Mouse (Mus musculus) forebrain, postnatal 0 days (tissue): ENCODE data around the gene Slc7a5. TPM values are rescaled to one million over a fixed set of nuclear protein-coding genes. Genes with fewer than 3 reads are reported as not detected.

Experiments used
- ATAC-seq: fragments of 200-750 bp; cut with Nextera tagmentation; 2 replicates; pipeline ENCODE4 v1.8.0; 2017; ENCODE audit warnings: mild to moderate bottlenecking, moderate library complexity
- DNase-seq: peaks from one replicate; pipeline ENCODE4 v3.0.0-alpha.2; 2015
- H3K27ac ChIP-seq: fragments of 300-500 bp; sonication (generic); 2 replicates; pipeline ENCODE4 v1.5.1; 2014; ENCODE audit warnings: low read depth, mild to moderate bottlenecking, antibody characterized with exemption, low read length, moderate library complexity, mixed read lengths
- H3K27me3 ChIP-seq: fragments of 300-500 bp; sonication (generic); 2 replicates; pipeline ENCODE4 v1.6.1; 2014; ENCODE audit warnings: mild to moderate bottlenecking, low read length, mixed read lengths; ENCODE audit not compliant: insufficient read depth
- H3K36me3 ChIP-seq: fragments of 300-500 bp; sonication (generic); 2 replicates; pipeline ENCODE4 v1.6.1; 2014; ENCODE audit warnings: mild to moderate bottlenecking, moderate library complexity; ENCODE audit not compliant: insufficient read depth
- H3K4me1 ChIP-seq: fragments of 300-500 bp; sonication (generic); 2 replicates; pipeline ENCODE4 v1.6.1; 2014; ENCODE audit warnings: antibody characterized with exemption; ENCODE audit not compliant: insufficient read depth
- H3K4me2 ChIP-seq: fragments of 300-500 bp; sonication (generic); 2 replicates; pipeline ENCODE4 v1.6.1; 2014; ENCODE audit warnings: low read depth, mild to moderate bottlenecking, moderate library complexity
- H3K4me3 ChIP-seq: fragments of 300-500 bp; sonication (generic); 2 replicates; pipeline ENCODE4 v1.5.1; 2014; ENCODE audit warnings: low read depth, low read length, mixed read lengths
- H3K9ac ChIP-seq: fragments of 300-500 bp; sonication (generic); 2 replicates; pipeline ENCODE4 v1.6.1; 2014; ENCODE audit warnings: mild to moderate bottlenecking
- H3K9me3 ChIP-seq: fragments of 300-500 bp; sonication (generic); 2 replicates; pipeline ENCODE4 v1.6.1; 2016; ENCODE audit warnings: low read length
- CTCF ChIP-seq: sonication (generic); IDR thresholded peaks from 2 replicates; pipeline ENCODE4 v1.5.1; 2016; ENCODE audit warnings: antibody characterized with exemption, control low read depth, low read depth
- WGBS: fragments of 180-500 bp; shearing (Covaris S2); extraction: QIAGEN DNeasy Blood & Tissue Kit; methylation state at CpG from one replicate; pipeline ENCODE4 v1.1.7; 2014; 5-methylcytosine and 5-hydroxymethylcytosine counted together
- polyA plus RNA-seq: library from polyadenylated mRNA; unstranded; fragments of >200 nt; fragmentation: Nextera tagmentation; extraction: Ambion mirVana; gene quantifications from 2 replicates; pipeline ENCODE4 v1.2.1, GENCODE M21; 2015
- total RNA-seq: library from RNA; depleted of rRNA; stranded (reverse); fragments of >200 nt; gene quantifications from 2 replicates; pipeline ENCODE4 v1.2.3, GENCODE M21; 2014

Gene Slc7a5
- total and polyA plus RNA-seq, 2 experiments from 2014 or later: 67.9 to 99.4 TPM

DNA sequence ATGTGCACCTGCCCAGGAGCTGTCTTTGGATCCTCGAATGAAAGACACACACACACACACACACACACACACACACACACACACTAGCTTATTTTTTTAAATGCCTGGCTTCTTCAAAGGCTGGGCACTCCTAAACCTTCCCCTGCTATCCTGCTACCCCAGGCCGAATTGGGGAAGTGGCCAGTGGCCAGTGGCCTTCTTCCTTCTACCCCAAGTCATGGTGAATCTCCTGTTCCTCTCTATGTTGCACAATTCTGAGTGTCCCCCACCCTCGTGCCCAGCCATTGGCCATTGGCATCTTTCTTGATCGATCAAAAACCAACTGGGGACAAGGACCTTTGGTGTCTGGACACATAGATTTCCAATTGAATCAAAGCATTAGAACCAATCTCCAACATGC lies 22.6 kb upstream of the Slc7a5 start:
- no peaks in the 10 kb centered on the region for H3K9me3 ChIP-seq
- no peaks in the 10 kb centered on the region for H3K36me3 ChIP-seq
- no peaks in the 10 kb centered on the region for H3K27me3 ChIP-seq
- ATAC-seq (no peak), DNase-seq (no peak)
- no peak for TF ChIP-seq CTCF
- WGBS: 84% methylated on average over 4 of the region's 4 CpGs
- H3K27ac ChIP-seq: no peak overlapping the region
- no peak overlapping the region for H3K9ac ChIP-seq
- H3K4me2 ChIP-seq: no peak overlapping the region
- H3K4me3 ChIP-seq: no peak overlapping the region
- H3K4me1 ChIP-seq: peaks cover 4% of the 10 kb centered on the region

DNA sequence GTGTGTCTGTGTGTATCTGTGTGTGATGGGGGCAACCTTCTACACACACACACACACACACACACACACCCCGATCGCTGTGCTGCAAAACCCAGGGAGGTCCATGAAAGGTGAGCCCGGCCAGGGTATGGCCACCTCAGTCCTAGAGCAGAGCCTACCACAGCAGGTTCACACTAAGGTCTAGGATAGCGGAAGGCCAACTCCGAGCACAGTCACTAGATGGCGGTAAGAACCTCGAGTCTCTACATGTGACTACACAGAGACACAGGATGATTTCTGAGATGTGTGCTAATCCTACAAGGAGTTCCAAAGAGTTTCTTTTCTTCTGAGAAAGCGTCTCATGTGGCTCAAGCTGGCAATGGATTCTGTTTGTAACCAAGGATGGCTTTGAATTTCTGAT lies 19.8 kb upstream of the Slc7a5 start:
- H3K4me3 ChIP-seq: no peak overlapping the region
- DNase-seq (peak; percentile 52), ATAC-seq (peak; percentile 69)
- TF ChIP-seq CTCF: peak; percentile 67
- H3K9ac ChIP-seq: no peak overlapping the region
- WGBS: 41% methylated on average over 8 of the region's 8 CpGs
- H3K36me3 ChIP-seq: no peaks in the 10 kb centered on the region
- no peak overlapping the region for H3K27ac ChIP-seq
- H3K4me2 ChIP-seq: no peak overlapping the region
- no peaks in the 10 kb centered on the region for H3K27me3 ChIP-seq
- H3K9me3 ChIP-seq: no peaks in the 10 kb centered on the region
- H3K4me1 ChIP-seq: no peaks in the 10 kb centered on the region

DNA sequence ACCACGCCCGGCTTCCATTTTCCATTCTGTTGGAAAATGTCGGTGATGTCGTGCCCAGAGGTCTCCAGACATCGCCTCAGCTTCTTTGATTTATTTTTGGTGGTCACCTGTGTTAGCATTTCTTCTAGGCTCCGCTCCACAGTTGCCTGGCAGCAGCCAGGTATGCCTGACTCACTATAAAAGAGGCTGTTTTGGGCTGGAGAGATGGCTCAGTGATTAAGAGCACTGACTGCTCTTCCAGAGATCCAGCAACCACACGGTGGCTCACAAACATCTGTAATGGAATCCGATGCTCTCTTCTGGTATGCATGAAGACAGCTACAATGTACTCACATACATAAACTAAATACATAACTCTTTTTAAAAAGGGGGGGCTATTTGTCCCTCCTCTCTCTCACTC lies 18.8 kb upstream of the Slc7a5 start:
- no peak overlapping the region for H3K4me3 ChIP-seq
- TF ChIP-seq CTCF: no peak

DNA sequence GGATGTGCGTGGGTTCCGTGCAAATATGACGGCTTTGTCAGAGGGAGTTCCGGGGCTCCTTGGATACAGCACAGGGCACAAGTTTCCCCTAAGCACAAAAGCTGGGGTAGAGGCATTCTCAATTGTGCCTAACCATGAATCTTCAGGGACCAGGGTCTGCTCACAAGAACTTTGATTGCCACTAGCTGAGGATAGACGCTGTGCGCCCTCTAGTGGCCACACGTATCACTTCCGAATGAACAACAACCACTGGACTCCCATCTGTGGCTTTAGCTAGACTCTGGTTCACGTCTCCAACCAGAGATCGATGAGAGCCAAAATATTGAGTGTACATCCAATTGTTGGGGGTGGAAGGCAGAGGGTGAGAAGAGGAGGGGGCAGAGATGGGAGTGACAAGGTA lies 18.1 kb upstream of the Slc7a5 start:
- H3K27me3 ChIP-seq: no peaks in the 10 kb centered on the region
- no peak overlapping the region for H3K4me3 ChIP-seq
- no peak overlapping the region for H3K9ac ChIP-seq
- H3K27ac ChIP-seq: no peak overlapping the region
- no peaks in the 10 kb centered on the region for H3K9me3 ChIP-seq
- DNase-seq (peak; percentile 89), ATAC-seq (peak; percentile 55; the same call in 1 of the 2 replicates)
- no peak overlapping the region for H3K4me2 ChIP-seq
- no peaks in the 10 kb centered on the region for H3K4me1 ChIP-seq
- no peaks in the 10 kb centered on the region for H3K36me3 ChIP-seq
- TF ChIP-seq CTCF: peak; percentile 95
- WGBS: 25% methylated on average over 10 of the region's 10 CpGs

More for the DNA sequence above, 18.8 kb upstream of the Slc7a5 start:
- Histone ChIP-seq H3K27ac (no peak overlapping the region), H3K4me2 (no peak overlapping the region), H3K9me3 (no peaks in the 10 kb centered on the region), H3K9ac (no peak overlapping the region), H3K27me3 (no peaks in the 10 kb centered on the region), H3K36me3 (no peaks in the 10 kb centered on the region), H3K4me1 (no peaks in the 10 kb centered on the region)
- no peak for DNase-seq
- WGBS: 67% methylated on average over 8 of the region's 8 CpGs
- no peak for ATAC-seq

DNA sequence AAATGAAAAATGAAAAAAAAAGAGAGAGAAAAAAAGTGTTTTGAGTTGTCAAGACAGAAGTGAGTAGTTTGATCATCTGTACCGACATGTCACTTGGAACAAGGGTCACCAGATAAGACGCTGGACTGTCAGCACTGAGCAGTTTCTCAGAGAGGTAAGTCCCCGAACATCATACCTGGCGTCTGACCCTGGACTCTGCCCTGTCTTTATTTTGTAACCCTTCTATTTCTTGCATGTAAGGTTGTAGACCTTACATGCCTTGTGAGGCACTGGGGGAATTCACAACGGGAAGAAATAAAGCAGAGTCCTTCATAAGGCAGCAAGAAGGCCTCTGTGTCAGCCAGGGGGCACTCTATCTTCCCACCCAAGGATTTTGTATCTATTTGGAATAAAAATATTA lies 17.2 kb upstream of the Slc7a5 start:
- Histone ChIP-seq H3K27ac (no peak overlapping the region), H3K4me3 (no peak overlapping the region), H3K4me2 (no peak overlapping the region), H3K9ac (no peak overlapping the region), H3K9me3 (no peaks in the 10 kb centered on the region), H3K36me3 (no peaks in the 10 kb centered on the region), H3K4me1 (no peaks in the 10 kb centered on the region), H3K27me3 (no peaks in the 10 kb centered on the region)
- no peak for ATAC-seq
- DNase-seq: no peak
- WGBS: 85% methylated on average over 5 of the region's 5 CpGs
- TF ChIP-seq CTCF: no peak

DNA sequence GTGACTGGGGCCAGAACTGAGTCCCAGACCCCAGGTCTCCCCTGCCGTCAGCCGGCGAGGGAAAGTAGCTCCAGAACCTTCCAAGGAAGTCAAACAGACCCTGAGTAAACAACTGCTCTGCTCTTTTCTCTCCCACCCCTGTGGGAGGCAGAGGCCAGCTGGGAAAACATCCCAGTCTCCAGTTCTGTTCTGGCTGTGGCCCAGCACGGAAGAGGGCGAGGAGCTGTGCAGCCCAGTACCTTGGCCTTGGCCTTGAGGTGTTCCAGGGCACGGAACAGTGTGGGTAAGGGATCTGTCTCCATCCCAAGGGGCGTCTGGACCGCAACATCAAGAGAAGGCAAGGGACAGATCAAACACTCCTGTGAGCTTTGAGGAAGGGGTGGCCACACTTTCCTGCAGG lies 14.6 kb upstream of the Slc7a5 start:
- H3K4me1 ChIP-seq: no peaks in the 10 kb centered on the region
- no peak overlapping the region for H3K4me3 ChIP-seq
- no peaks in the 10 kb centered on the region for H3K27me3 ChIP-seq
- no peak overlapping the region for H3K9ac ChIP-seq
- no peak overlapping the region for H3K4me2 ChIP-seq
- ATAC-seq (no peak), DNase-seq (no peak)
- no peaks in the 10 kb centered on the region for H3K36me3 ChIP-seq
- H3K27ac ChIP-seq: peak overlapping the region; percentile 54; the same call in 1 of the 2 replicates
- no peaks in the 10 kb centered on the region for H3K9me3 ChIP-seq
- whole genome bisulfite sequencing: 75% methylated on average over 8 of the region's 8 CpGs
- TF ChIP-seq CTCF: no peak

DNA sequence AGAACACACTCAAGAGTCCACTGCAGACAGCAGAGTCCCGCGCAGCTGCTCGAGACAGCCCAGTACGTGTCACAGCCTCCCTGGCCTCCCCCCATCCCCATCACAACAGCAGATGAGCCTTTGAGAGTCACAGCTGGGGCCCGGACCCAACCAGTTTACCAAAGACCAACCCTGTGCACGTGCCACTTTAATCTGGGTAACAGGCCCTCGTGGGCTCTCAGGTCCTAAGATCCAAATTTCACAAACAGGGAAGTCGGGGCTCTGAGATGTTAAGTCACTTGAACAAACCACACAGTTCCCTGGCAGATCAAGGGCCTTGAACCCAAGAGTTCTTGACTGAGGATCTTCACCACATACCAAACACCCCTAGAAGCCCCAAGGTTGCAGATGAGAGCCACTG lies 14.1 kb upstream of the Slc7a5 start:
- no peak for DNase-seq
- Histone ChIP-seq H3K9me3 (no peaks in the 10 kb centered on the region), H3K27ac (peak overlapping the region; percentile 54; the same call in 1 of the 2 replicates), H3K4me3 (no peak overlapping the region), H3K4me1 (no peaks in the 10 kb centered on the region), H3K4me2 (no peak overlapping the region), H3K9ac (no peak overlapping the region), H3K27me3 (no peaks in the 10 kb centered on the region), H3K36me3 (no peaks in the 10 kb centered on the region)
- no peak for TF ChIP-seq CTCF
- 82% methylated on average over 8 of the region's 8 CpGs for WGBS
- ATAC-seq: no peak

DNA sequence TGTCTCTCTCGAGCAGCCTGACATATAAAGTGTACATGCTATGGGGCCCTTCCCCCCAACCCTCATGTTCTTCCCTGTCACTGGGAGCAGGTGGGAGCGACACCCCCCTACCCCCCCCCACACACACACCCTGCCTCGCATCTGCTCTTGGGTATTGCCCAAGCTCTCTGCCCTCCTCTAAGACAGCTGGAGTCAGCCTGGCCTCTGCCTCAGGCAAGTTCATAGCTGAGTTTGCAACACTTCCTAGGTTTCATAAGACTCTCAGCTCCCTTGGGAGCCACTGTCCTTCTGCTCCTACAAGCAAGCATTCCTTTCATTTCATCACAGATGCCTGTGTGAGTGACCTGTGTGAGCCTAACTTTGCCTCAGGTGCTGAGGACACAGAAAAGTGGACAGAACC lies 12.2 kb upstream of the Slc7a5 start:
- WGBS: 55% methylated on average over 3 of the region's 3 CpGs

More for the DNA sequence above, 12.2 kb upstream of the Slc7a5 start:
- no peak overlapping the region for H3K4me2 ChIP-seq
- DNase-seq (no peak), ATAC-seq (no peak)
- no peak for TF ChIP-seq CTCF
- no peak overlapping the region for H3K4me3 ChIP-seq
- no peak overlapping the region for H3K9ac ChIP-seq
- H3K9me3 ChIP-seq: no peaks in the 10 kb centered on the region
- H3K27me3 ChIP-seq: no peaks in the 10 kb centered on the region
- no peaks in the 10 kb centered on the region for H3K4me1 ChIP-seq
- no peaks in the 10 kb centered on the region for H3K36me3 ChIP-seq
- H3K27ac ChIP-seq: no peak overlapping the region
